Mouse (Mus musculus): ENCODE data around the gene Tnk2. TPM values are rescaled to one million over a fixed set of nuclear protein-coding genes. Genes with fewer than 3 reads are reported as not detected.
"Not testable (repeated sequence)": the region's sequence is repeated elsewhere in the genome, so short reads cannot be mapped to it uniquely, and the experiment has no call there.

Tnk2 gene
- total RNA-seq, 1 experiment: 47.1 TPM

GRCm38 (mm10) chr16:32636331-32636730, 7.3 kb upstream of the Tnk2 start:
- no peaks in the 10 kb centered on the region for H3K9me3 ChIP-seq (ENCODE audit: control insufficient read depth, insufficient read depth, low read depth, low read length)
- peaks cover 4% of the 10 kb centered on the region; the same call in 1 of the 2 replicates for H3K36me3 ChIP-seq (ENCODE audit: control insufficient read depth, insufficient read depth, low read length, poor library complexity, severe bottlenecking)
- in situ Hi-C loops (cut with MboI; ENCODE audit: low sequenced_read_pairs in 2 of 2, unreplicated experiment in 2 of 2): no loop called here
- no peak overlapping the region for H3K9ac ChIP-seq (ENCODE audit: insufficient read depth, low read depth, low read length, poor library complexity, severe bottlenecking)
- peaks cover 2 to 17% of the 10 kb centered on the region in 2 experiments; a peak in 2 of 4 replicates for H3K4me1 ChIP-seq (ENCODE audit: control insufficient read depth in 2 of 2, insufficient read depth in 2 of 2, low read length in 2 of 2, poor library complexity in 1 of 2)
- no peak for DNase-seq (ENCODE audit: low read depth, low spot score)
- H3K4me3 ChIP-seq (ENCODE audit: insufficient read depth in 1 of 2, low read depth in 1 of 2, low read length in 2 of 2, poor library complexity in 1 of 2, severe bottlenecking in 1 of 2): no peak overlapping the region
- TF ChIP-seq ZNF384 (IDR thresholded peaks at IDR 0.05; ENCODE audit: low read depth, low read length): no peak
- TF ChIP-seq CHD2 (IDR thresholded peaks at IDR 0.05; ENCODE audit: low read depth, low read length): no peak
- no peak for TF ChIP-seq MAFK (IDR thresholded peaks at IDR 0.05; ENCODE audit: insufficient read depth, low read depth, low read length)
- TF ChIP-seq ZC3H11A (IDR thresholded peaks at IDR 0.05; ENCODE audit: borderline replicate concordance, low read depth, low read length): no peak
- no peak for TF ChIP-seq HCFC1 (IDR thresholded peaks at IDR 0.05; ENCODE audit: borderline replicate concordance, insufficient read depth, low read length)
- H3K27ac ChIP-seq (ENCODE audit: insufficient read depth, low read depth, low read length, poor library complexity, severe bottlenecking): no peak overlapping the region

- in situ Hi-C loops (cut with MboI; ENCODE audit: low sequenced_read_pairs in 2 of 2, unreplicated experiment in 2 of 2): no loop called here
- TF ChIP-seq ZNF384 (IDR thresholded peaks at IDR 0.05; ENCODE audit: low read depth, low read length) (no peak), ZC3H11A (IDR thresholded peaks at IDR 0.05; ENCODE audit: borderline replicate concordance, low read depth, low read length) (no peak), HCFC1 (IDR thresholded peaks at IDR 0.05; ENCODE audit: borderline replicate concordance, insufficient read depth, low read length) (no peak), MAFK (IDR thresholded peaks at IDR 0.05; ENCODE audit: insufficient read depth, low read depth, low read length) (no peak)
- peak; percentile 69 for DNase-seq (ENCODE audit: low read depth, low spot score)
These were observed 6.7 kb upstream of the Tnk2 start for GRCm38 (mm10) chr16:32636871-32637521.

GRCm38 (mm10) chr16:32638476-32638875, 5.2 kb upstream of the Tnk2 start:
- Histone ChIP-seq H3K4me3 (ENCODE audit: insufficient read depth in 1 of 2, low read depth in 1 of 2, low read length in 2 of 2, poor library complexity in 1 of 2, severe bottlenecking in 1 of 2) (no peak overlapping the region), H3K4me1 (ENCODE audit: control insufficient read depth in 2 of 2, insufficient read depth in 2 of 2, low read length in 2 of 2, poor library complexity in 1 of 2) (peaks cover 3 to 26% of the 10 kb centered on the region in 2 experiments; a peak in 2 of 4 replicates), H3K27ac (ENCODE audit: insufficient read depth, low read depth, low read length, poor library complexity, severe bottlenecking) (no peak overlapping the region), H3K9ac (ENCODE audit: insufficient read depth, low read depth, low read length, poor library complexity, severe bottlenecking) (no peak overlapping the region), H3K9me3 (ENCODE audit: control insufficient read depth, insufficient read depth, low read depth, low read length) (no peaks in the 10 kb centered on the region), H3K36me3 (ENCODE audit: control insufficient read depth, insufficient read depth, low read length, poor library complexity, severe bottlenecking) (no peaks in the 10 kb centered on the region)
- peak; percentile 93 for DNase-seq (ENCODE audit: low read depth, low spot score)
- in situ Hi-C loops (cut with MboI; ENCODE audit: low sequenced_read_pairs in 2 of 2, unreplicated experiment in 2 of 2): no loop called here
- TF ChIP-seq ZC3H11A (IDR thresholded peaks at IDR 0.05; ENCODE audit: borderline replicate concordance, low read depth, low read length) (no peak), ZNF384 (IDR thresholded peaks at IDR 0.05; ENCODE audit: low read depth, low read length) (no peak), MAFK (IDR thresholded peaks at IDR 0.05; ENCODE audit: insufficient read depth, low read depth, low read length) (no peak), CHD2 (IDR thresholded peaks at IDR 0.05; ENCODE audit: low read depth, low read length) (no peak)

More at GRCm38 (mm10) chr16:32636871-32637521, 6.7 kb upstream of the Tnk2 start:
- Histone ChIP-seq H3K36me3 (ENCODE audit: control insufficient read depth, insufficient read depth, low read length, poor library complexity, severe bottlenecking) (peaks cover 2% of the 10 kb centered on the region; the same call in 1 of the 2 replicates), H3K9ac (ENCODE audit: insufficient read depth, low read depth, low read length, poor library complexity, severe bottlenecking) (no peak overlapping the region), H3K4me1 (ENCODE audit: control insufficient read depth in 2 of 2, insufficient read depth in 2 of 2, low read length in 2 of 2, poor library complexity in 1 of 2) (peaks cover 2 to 22% of the 10 kb centered on the region in 2 experiments; a peak in 2 of 4 replicates), H3K4me3 (ENCODE audit: insufficient read depth in 1 of 2, low read depth in 1 of 2, low read length in 2 of 2, poor library complexity in 1 of 2, severe bottlenecking in 1 of 2) (peak overlapping the region in 1 of 2 experiments; percentile 17; a peak in 1 of 4 replicates), H3K9me3 (ENCODE audit: control insufficient read depth, insufficient read depth, low read depth, low read length) (no peaks in the 10 kb centered on the region), H3K27ac (ENCODE audit: insufficient read depth, low read depth, low read length, poor library complexity, severe bottlenecking) (peak overlapping the region; percentile 63)

- Histone ChIP-seq H3K9me3 (ENCODE audit: control insufficient read depth, insufficient read depth, low read depth, low read length) (no peaks in the 10 kb centered on the region), H3K36me3 (ENCODE audit: control insufficient read depth, insufficient read depth, low read length, poor library complexity, severe bottlenecking) (no peaks in the 10 kb centered on the region), H3K4me3 (ENCODE audit: insufficient read depth in 1 of 2, low read depth in 1 of 2, low read length in 2 of 2, poor library complexity in 1 of 2, severe bottlenecking in 1 of 2) (no peak overlapping the region), H3K4me1 (ENCODE audit: control insufficient read depth in 2 of 2, insufficient read depth in 2 of 2, low read length in 2 of 2, poor library complexity in 1 of 2) (peaks cover 4 to 26% of the 10 kb centered on the region in 2 experiments; a peak in 2 of 4 replicates), H3K27ac (ENCODE audit: insufficient read depth, low read depth, low read length, poor library complexity, severe bottlenecking) (no peak overlapping the region), H3K9ac (ENCODE audit: insufficient read depth, low read depth, low read length, poor library complexity, severe bottlenecking) (no peak overlapping the region)
- DNase-seq (ENCODE audit: low read depth, low spot score): no peak
- TF ChIP-seq CHD2 (IDR thresholded peaks at IDR 0.05; ENCODE audit: low read depth, low read length) (no peak), ZNF384 (IDR thresholded peaks at IDR 0.05; ENCODE audit: low read depth, low read length) (no peak), HCFC1 (IDR thresholded peaks at IDR 0.05; ENCODE audit: borderline replicate concordance, insufficient read depth, low read length) (no peak), MAFK (IDR thresholded peaks at IDR 0.05; ENCODE audit: insufficient read depth, low read depth, low read length) (no peak), ZC3H11A (IDR thresholded peaks at IDR 0.05; ENCODE audit: borderline replicate concordance, low read depth, low read length) (no peak)
- in situ Hi-C loops (cut with MboI; ENCODE audit: low sequenced_read_pairs in 2 of 2, unreplicated experiment in 2 of 2): no loop called here
These were observed 3.6 kb upstream of the Tnk2 start for GRCm38 (mm10) chr16:32640096-32640495.

- H3K4me3 ChIP-seq (ENCODE audit: insufficient read depth in 1 of 2, low read depth in 1 of 2, low read length in 2 of 2, poor library complexity in 1 of 2, severe bottlenecking in 1 of 2); DNase-seq (ENCODE audit: low read depth, low spot score); H3K9me3 ChIP-seq (ENCODE audit: control insufficient read depth, insufficient read depth, low read depth, low read length); H3K9ac ChIP-seq (ENCODE audit: insufficient read depth, low read depth, low read length, poor library complexity, severe bottlenecking); in situ Hi-C loops (cut with MboI; ENCODE audit: low sequenced_read_pairs in 2 of 2, unreplicated experiment in 2 of 2); H3K36me3 ChIP-seq (ENCODE audit: control insufficient read depth, insufficient read depth, low read length, poor library complexity, severe bottlenecking); H3K27ac ChIP-seq (ENCODE audit: insufficient read depth, low read depth, low read length, poor library complexity, severe bottlenecking): not testable (repeated sequence)
- H3K4me1 ChIP-seq (ENCODE audit: control insufficient read depth in 2 of 2, insufficient read depth in 2 of 2, low read length in 2 of 2, poor library complexity in 1 of 2): peaks cover 4 to 31% of the 10 kb centered on the region in 2 experiments; a peak in 2 of 4 replicates
These were observed 3.0 kb upstream of the Tnk2 start for GRCm38 (mm10) chr16:32640683-32641082.

Data from ES-E14 (cell line).